Comparison of ENCODE assay signal across 31 mouse cellular contexts in genomic region chr7:43932337-43932736, GRCm38 (mm10). TPM values are rescaled to one million over a fixed set of nuclear protein-coding genes. Genes with fewer than 3 reads are reported as not detected.
"Had no signal": no experiment of that assay in that cellular context is flagged by ENCODE, and none has a peak within 500 bp of the region (broad histone marks: within the 10 kb centered on the region; RNA-seq: fewer than 3 reads in every experiment).

No protein-coding gene starts in this region.

- H3K36me3 ChIP-seq: liver, embryonic 13.5 days had no signal

- H3K27me3 ChIP-seq: liver, embryonic 13.5 days had no signal

- H3K4me1 ChIP-seq: liver, embryonic 13.5 days had no signal

- H3K4me3 ChIP-seq: layer of hippocampus, adult 2 months; liver, embryonic 13.5 days had no signal

- H3K9me3 ChIP-seq: liver, embryonic 13.5 days had no signal

- H3K9ac ChIP-seq: liver, embryonic 13.5 days had no signal

- H3K27ac ChIP-seq: kidney, postnatal 0 days; layer of hippocampus, adult 2 months; liver, embryonic 13.5 days had no signal

- DNase-seq: kidney, postnatal 4 days; layer of hippocampus, adult 9-11 months; liver, embryonic 13.5 days; lung, adult 2 months; lung, postnatal 14 days; lung, postnatal 4 days; midbrain, embryonic 14.5 days; thymus, adult 18-20 months; thymus, postnatal 36 days had no signal

RNA-seq across cellular contexts. Expression of gene Klk15, which starts 1.2 kb away (rescaled TPM):
- total RNA-seq: layer of hippocampus, adult 2 months; layer of hippocampus, postnatal 25 days; left cerebral cortex, adult 18-20 months; left cerebral cortex, postnatal 36 days; liver, adult 2 months; megakaryocyte progenitor cell, adult 5-6 weeks; megakaryocyte-erythroid progenitor cell, adult 5-6 weeks; midbrain, postnatal 0 days had no signal
- polyA plus RNA-seq: kidney, embryonic 14.5 days; kidney, postnatal 0 days; limb, embryonic 11.5 days; limb, embryonic 14.5 days; liver, adult 2 months; liver, embryonic 13.5 days; liver, embryonic 16.5 days; lung, adult 2 months; lung, embryonic 16.5 days; midbrain, embryonic 11.5 days; midbrain, embryonic 14.5 days; midbrain, postnatal 0 days; neural tube, embryonic 11.5 days; neural tube, embryonic 14.5 days; small intestine, adult 2 months; spleen, adult 2 months; stomach, embryonic 16.5 days; urinary bladder, adult 2 months had no signal

RNA-seq across cellular contexts. Expression of gene Klk1b8, which starts 18.1 kb away (rescaled TPM):
- total RNA-seq: layer of hippocampus, adult 2 months; layer of hippocampus, postnatal 25 days; left cerebral cortex, adult 18-20 months; left cerebral cortex, postnatal 36 days; liver, adult 2 months; megakaryocyte progenitor cell, adult 5-6 weeks; megakaryocyte-erythroid progenitor cell, adult 5-6 weeks; midbrain, postnatal 0 days had no signal
- polyA plus RNA-seq: kidney, embryonic 14.5 days; limb, embryonic 11.5 days; limb, embryonic 14.5 days; liver, adult 2 months; liver, embryonic 13.5 days; liver, embryonic 16.5 days; lung, adult 2 months; lung, embryonic 16.5 days; midbrain, embryonic 11.5 days; midbrain, embryonic 14.5 days; midbrain, postnatal 0 days; neural tube, embryonic 11.5 days; neural tube, embryonic 14.5 days; small intestine, adult 2 months; urinary bladder, adult 2 months had no signal

RNA-seq across cellular contexts. Expression of gene Klk1b1, which starts 34.2 kb away (rescaled TPM):
- total RNA-seq: layer of hippocampus, adult 2 months; layer of hippocampus, postnatal 25 days; left cerebral cortex, adult 18-20 months; left cerebral cortex, postnatal 36 days; liver, adult 2 months; megakaryocyte progenitor cell, adult 5-6 weeks; megakaryocyte-erythroid progenitor cell, adult 5-6 weeks; midbrain, postnatal 0 days had no signal
- polyA plus RNA-seq: kidney, embryonic 14.5 days; kidney, postnatal 0 days; limb, embryonic 11.5 days; limb, embryonic 14.5 days; liver, adult 2 months; liver, embryonic 13.5 days; liver, embryonic 16.5 days; lung, adult 2 months; lung, embryonic 16.5 days; midbrain, embryonic 11.5 days; midbrain, embryonic 14.5 days; midbrain, postnatal 0 days; neural tube, embryonic 11.5 days; neural tube, embryonic 14.5 days; small intestine, adult 2 months; spleen, adult 2 months; stomach, embryonic 16.5 days; urinary bladder, adult 2 months had no signal

RNA-seq across cellular contexts. Expression of gene Klk1b9, which starts 43.5 kb away (rescaled TPM):
- total RNA-seq: layer of hippocampus, adult 2 months; layer of hippocampus, postnatal 25 days; left cerebral cortex, adult 18-20 months; left cerebral cortex, postnatal 36 days; liver, adult 2 months; megakaryocyte progenitor cell, adult 5-6 weeks; megakaryocyte-erythroid progenitor cell, adult 5-6 weeks; midbrain, postnatal 0 days had no signal
- polyA plus RNA-seq: kidney, embryonic 14.5 days; limb, embryonic 11.5 days; limb, embryonic 14.5 days; liver, adult 2 months; liver, embryonic 13.5 days; liver, embryonic 16.5 days; lung, adult 2 months; lung, embryonic 16.5 days; midbrain, embryonic 11.5 days; midbrain, embryonic 14.5 days; midbrain, postnatal 0 days; neural tube, embryonic 11.5 days; neural tube, embryonic 14.5 days; small intestine, adult 2 months; stomach, embryonic 16.5 days; urinary bladder, adult 2 months had no signal

RNA-seq across cellular contexts. Expression of gene Klk4, which starts 51.4 kb away (rescaled TPM):
- total RNA-seq: layer of hippocampus, adult 2 months; layer of hippocampus, postnatal 25 days; left cerebral cortex, adult 18-20 months; left cerebral cortex, postnatal 36 days; liver, adult 2 months; megakaryocyte progenitor cell, adult 5-6 weeks; megakaryocyte-erythroid progenitor cell, adult 5-6 weeks had no signal
- polyA plus RNA-seq: kidney, postnatal 0 days; liver, adult 2 months; liver, embryonic 13.5 days; liver, embryonic 16.5 days; lung, adult 2 months; lung, embryonic 16.5 days; midbrain, embryonic 11.5 days; midbrain, embryonic 14.5 days; midbrain, postnatal 0 days; neural tube, embryonic 11.5 days; small intestine, adult 2 months; spleen, adult 2 months; testis, adult 2 months; urinary bladder, adult 2 months had no signal
